Mouse (Mus musculus) bone marrow macrophage, adult 2 months (primary cell): ENCODE measurements at regions not wholly inside any gene's neighbourhood (a gene's known extent, or its start where the extent isn't known, plus 50 kb on each side); places are given as distances from the start of the nearest gene placed in this dataset.

Experiments
- CTCF ChIP-seq: IDR thresholded peaks from 2 replicates; pipeline ENCODE4 v1.5.1; 2012; ENCODE audit warnings: low read depth, mild to moderate bottlenecking, low read length, moderate library complexity
- POLR2A ChIP-seq: IDR thresholded peaks from 2 replicates; pipeline ENCODE4 v1.6.1; 2012; ENCODE audit warnings: mild to moderate bottlenecking, low read depth, low read length, borderline replicate concordance

DNA sequence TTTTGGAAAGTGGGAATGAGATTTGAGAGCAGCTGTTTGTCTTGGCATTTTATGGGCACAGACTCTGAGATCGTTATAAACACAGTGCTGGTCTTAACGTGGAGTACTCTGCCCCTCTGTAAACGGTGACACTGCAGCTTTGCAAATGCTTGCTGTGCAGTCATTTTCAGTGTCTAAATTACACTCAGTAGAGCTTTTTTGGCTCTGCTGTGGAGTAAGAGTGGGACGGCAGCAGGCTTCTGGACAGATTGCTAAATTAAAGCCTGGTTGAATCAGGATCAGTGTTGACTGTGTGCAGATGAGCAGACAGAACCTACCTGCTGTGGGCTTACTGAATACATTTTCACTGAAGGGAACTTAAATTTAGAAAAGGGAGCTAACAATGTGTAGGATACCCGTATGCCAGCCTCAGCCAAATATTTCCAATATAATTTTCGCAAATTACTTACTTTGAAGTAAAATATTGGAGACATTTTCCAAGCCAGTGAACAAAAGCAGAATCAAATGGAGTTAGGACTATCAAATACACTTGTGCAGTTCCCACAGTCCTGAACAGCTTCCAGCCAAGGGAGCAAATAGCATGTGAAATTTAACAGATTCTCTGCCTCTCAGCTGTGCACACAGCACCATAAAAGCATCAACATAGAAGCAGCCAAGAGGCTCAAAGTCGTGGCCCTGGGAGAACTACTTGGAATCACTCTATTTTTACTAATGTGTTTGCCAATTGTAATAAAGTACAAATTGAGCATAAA is 148.1 kb upstream of the Stac start:
- TF ChIP-seq CTCF (no peak), POLR2A (no peak)
